Mouse (Mus musculus) heart, embryonic 14.5 days (tissue): ENCODE data around the gene Ngef. TPM values are rescaled to one million over a fixed set of nuclear protein-coding genes. Genes with fewer than 3 reads are reported as not detected.

ENCODE experiments used
- ATAC-seq: fragments of 200-750 bp; cut with Nextera tagmentation; 2 replicates; pipeline ENCODE4 v1.8.0; 2017; ENCODE audit warnings: low read depth, moderate TSS enrichment; ENCODE audit not compliant: insufficient number of reproducible peaks, insufficient read depth, low FRiP score
- H3K27ac ChIP-seq, 2 experiments: fragments of 200-500 bp in 1 of 2; fragments of 300-500 bp in 1 of 2; sonication (generic) in 1 of 2; replicated peaks in 1 of 2; 2 replicates each; pipeline ENCODE4 v1.5.1; 2012 to 2014; ENCODE audit warnings: low read depth in 2 of 2, low read length in 2 of 2, control low read depth in 1 of 2, mild to moderate bottlenecking in 1 of 2, mixed read lengths in 1 of 2; ENCODE audit not compliant: control insufficient read depth in 1 of 2, insufficient read depth in 1 of 2
- H3K27me3 ChIP-seq: fragments of 300-500 bp; sonication (generic); 2 replicates; pipeline ENCODE4 v1.6.1; 2014; ENCODE audit warnings: mild to moderate bottlenecking, low read length, control low read depth; ENCODE audit not compliant: control insufficient read depth, insufficient read depth
- H3K36me3 ChIP-seq: fragments of 300-500 bp; sonication (generic); 2 replicates; pipeline ENCODE4 v1.6.1; 2014; ENCODE audit warnings: mild to moderate bottlenecking, control low read depth, low read length, mixed read lengths; ENCODE audit not compliant: control insufficient read depth, insufficient read depth
- H3K4me1 ChIP-seq, 2 experiments: fragments of 200-500 bp in 1 of 2; fragments of 300-500 bp in 1 of 2; sonication (generic) in 1 of 2; 2 replicates each; pipeline ENCODE4 v1.6.1; 2012 to 2014; ENCODE audit warnings: low read length in 2 of 2, control low read depth in 1 of 2, mixed read lengths in 1 of 2; ENCODE audit not compliant: control insufficient read depth in 2 of 2, insufficient read depth in 2 of 2
- H3K4me2 ChIP-seq: fragments of 300-500 bp; sonication (generic); 2 replicates; pipeline ENCODE4 v1.6.1; 2014; ENCODE audit warnings: mild to moderate bottlenecking, low read length
- H3K4me3 ChIP-seq, 2 experiments: fragments of 200-500 bp in 1 of 2; fragments of 300-500 bp in 1 of 2; sonication (generic) in 1 of 2; 2 replicates each; pipeline ENCODE4 v1.5.1; 2012 to 2014; ENCODE audit warnings: low read length in 2 of 2, mild to moderate bottlenecking in 2 of 2, control low read depth in 1 of 2, low read depth in 1 of 2, moderate library complexity in 1 of 2; ENCODE audit not compliant: control insufficient read depth in 1 of 2, insufficient read depth in 1 of 2
- H3K9ac ChIP-seq: fragments of 300-500 bp; sonication (generic); 2 replicates; pipeline ENCODE4 v1.6.1; 2014; ENCODE audit warnings: mild to moderate bottlenecking, low read length
- H3K9me3 ChIP-seq: fragments of 300-500 bp; sonication (generic); 2 replicates; pipeline ENCODE4 v1.6.1; 2016; ENCODE audit warnings: low read length, control low read depth; ENCODE audit not compliant: control insufficient read depth
- WGBS: fragments of 180-500 bp; shearing (Covaris S2); extraction: QIAGEN DNeasy Blood & Tissue Kit; methylation state at CpG from one replicate; pipeline ENCODE4 v1.1.7; 2014; 5-methylcytosine and 5-hydroxymethylcytosine counted together
- polyA plus RNA-seq: library from polyadenylated mRNA; unstranded; fragments of >200 nt; fragmentation: Nextera tagmentation; extraction: Ambion mirVana; gene quantifications from 2 replicates; pipeline ENCODE4 v1.2.1, GENCODE M21; 2014

Gene Ngef
- polyA plus RNA-seq, 1 experiment from 2014 or later = 0.46 TPM

GRCm38 (mm10) chr1:87562967-87563366 lies 10.7 kb downstream of the Ngef start:
- Histone ChIP-seq H3K4me2 (no peak overlapping the region), H3K9ac (no peak overlapping the region), H3K4me1 (no peaks in the 10 kb centered on the region), H3K27ac (no peak overlapping the region), H3K9me3 (no peaks in the 10 kb centered on the region), H3K36me3 (no peaks in the 10 kb centered on the region), H3K27me3 (peaks cover 6% of the 10 kb centered on the region; the same call in 1 of the 2 replicates), H3K4me3 (no peak overlapping the region)
- WGBS = 81% methylated on average over 3 of the region's 3 CpGs
- ATAC-seq = no peak

- no peak overlapping the region for H3K4me3 ChIP-seq
- no peak overlapping the region for H3K4me2 ChIP-seq
- 62% methylated on average over 1 of the region's 1 CpGs for WGBS
- no peaks in the 10 kb centered on the region for H3K4me1 ChIP-seq
- no peak for ATAC-seq
- no peaks in the 10 kb centered on the region for H3K27me3 ChIP-seq
- no peak overlapping the region for H3K27ac ChIP-seq
- no peaks in the 10 kb centered on the region for H3K9me3 ChIP-seq
- no peak overlapping the region for H3K9ac ChIP-seq
- H3K36me3 ChIP-seq = no peaks in the 10 kb centered on the region
Measured at GRCm38 (mm10) chr1:87553586-87553985, 20.1 kb downstream of the Ngef start.

DNA sequence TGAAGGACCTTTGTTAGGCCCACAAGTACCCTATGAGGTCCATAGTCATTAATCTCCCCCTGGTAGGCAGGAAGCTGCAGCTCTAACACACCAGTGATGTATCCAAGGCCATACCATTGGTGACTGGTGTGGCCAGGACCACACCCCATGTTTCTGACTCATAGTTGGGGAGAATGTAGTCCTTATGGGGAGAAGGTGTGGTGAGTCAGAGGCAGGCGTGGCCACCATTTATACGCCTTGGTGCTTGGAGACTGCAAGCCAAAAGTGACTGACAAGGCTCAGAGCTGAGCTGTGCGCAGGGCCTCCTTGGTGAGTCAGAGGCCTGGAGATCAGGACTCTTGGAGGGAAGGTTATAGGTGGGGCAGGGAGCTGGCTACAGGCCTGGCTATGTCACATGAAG lies 22.7 kb downstream of the Ngef start:
- no peak overlapping the region for H3K9ac ChIP-seq
- no peaks in the 10 kb centered on the region for H3K36me3 ChIP-seq
- ATAC-seq = no peak
- H3K4me2 ChIP-seq = no peak overlapping the region
- H3K4me3 ChIP-seq = no peak overlapping the region
- 89% methylated on average over 3 of the region's 3 CpGs for WGBS
- H3K4me1 ChIP-seq = no peaks in the 10 kb centered on the region
- no peaks in the 10 kb centered on the region for H3K9me3 ChIP-seq
- no peak overlapping the region for H3K27ac ChIP-seq
- no peaks in the 10 kb centered on the region for H3K27me3 ChIP-seq

DNA sequence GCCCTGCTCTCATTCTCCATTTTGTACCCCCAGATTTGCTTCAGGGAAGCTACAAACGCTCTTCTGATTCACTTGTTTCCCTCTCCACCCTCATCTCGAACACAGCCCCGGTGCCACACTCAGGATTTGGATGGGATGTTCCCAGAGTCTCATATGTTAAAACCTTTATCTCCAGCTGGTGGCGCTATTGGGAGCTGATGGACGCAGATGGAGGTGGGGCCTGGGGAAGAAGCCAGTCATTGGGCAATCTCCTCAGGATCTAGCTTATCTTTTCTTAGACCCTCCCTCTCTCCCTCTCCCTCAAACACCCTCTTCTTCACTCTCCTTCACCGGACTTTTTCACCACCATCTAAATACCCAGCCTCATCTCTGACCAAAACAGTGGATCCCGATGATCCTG lies 32.1 kb downstream of the Ngef start:
- no peaks in the 10 kb centered on the region for H3K36me3 ChIP-seq
- no peak overlapping the region for H3K4me3 ChIP-seq
- 28% methylated on average over 7 of the region's 7 CpGs for WGBS
- H3K4me2 ChIP-seq = no peak overlapping the region
- no peak for ATAC-seq
- H3K9ac ChIP-seq = no peak overlapping the region
- no peaks in the 10 kb centered on the region for H3K27me3 ChIP-seq
- H3K27ac ChIP-seq = no peak overlapping the region
- no peaks in the 10 kb centered on the region for H3K9me3 ChIP-seq
- no peaks in the 10 kb centered on the region for H3K4me1 ChIP-seq

DNA sequence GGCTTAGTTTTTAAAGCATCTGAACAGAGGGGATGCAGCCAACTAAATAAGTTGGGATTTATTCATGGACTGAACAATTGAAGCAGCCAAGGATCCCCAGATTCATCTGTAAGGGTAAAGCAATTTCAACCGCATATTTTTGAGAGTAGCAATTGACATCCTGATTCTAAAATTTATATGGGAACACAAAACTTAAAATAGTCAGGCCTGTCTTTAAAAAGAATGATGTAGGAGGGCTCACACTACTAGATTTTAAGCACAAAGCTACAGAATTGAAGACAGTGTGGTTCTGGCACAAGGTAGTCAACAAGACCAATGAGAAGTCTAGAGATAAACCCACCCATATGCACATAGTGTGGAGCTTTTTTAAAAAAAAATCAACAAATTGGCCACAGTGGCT lies 36.7 kb downstream of the Ngef start:
- Histone ChIP-seq H3K4me1 (no peaks in the 10 kb centered on the region), H3K27me3 (no peaks in the 10 kb centered on the region), H3K27ac (no peak overlapping the region), H3K36me3 (no peaks in the 10 kb centered on the region), H3K4me2 (no peak overlapping the region), H3K9me3 (no peaks in the 10 kb centered on the region), H3K4me3 (no peak overlapping the region), H3K9ac (no peak overlapping the region)
- no peak for ATAC-seq
- WGBS = 88% methylated on average over 1 of the region's 1 CpGs

DNA sequence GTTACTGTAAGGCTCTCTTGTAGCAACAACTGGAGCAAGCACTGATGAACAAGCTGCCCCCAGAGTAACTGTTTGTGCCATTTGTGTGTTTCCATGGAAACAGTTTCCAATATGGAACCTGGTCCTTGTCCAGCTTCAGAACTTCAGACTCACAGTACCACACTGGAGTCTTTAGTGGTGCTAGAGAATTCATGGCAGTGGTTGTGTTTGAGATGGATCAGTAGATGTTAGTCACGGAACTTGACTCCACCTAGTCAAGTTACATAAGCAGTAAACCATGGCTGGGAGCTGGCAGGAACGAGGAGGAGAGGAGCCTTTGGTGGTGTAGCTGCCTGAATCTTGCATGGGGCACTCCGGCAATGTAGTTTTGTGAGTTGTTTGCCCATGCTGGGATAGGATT lies 39.6 kb downstream of the Ngef start:
- Histone ChIP-seq H3K4me2 (no peak overlapping the region), H3K27me3 (no peaks in the 10 kb centered on the region), H3K9me3 (no peaks in the 10 kb centered on the region), H3K27ac (no peak overlapping the region), H3K36me3 (no peaks in the 10 kb centered on the region), H3K4me1 (no peaks in the 10 kb centered on the region), H3K4me3 (no peak overlapping the region), H3K9ac (no peak overlapping the region)
- 70% methylated on average over 3 of the region's 3 CpGs for WGBS
- ATAC-seq = no peak

- H3K4me3 ChIP-seq = no peak overlapping the region
- no peak overlapping the region for H3K27ac ChIP-seq
- H3K9ac ChIP-seq = no peak overlapping the region
- H3K36me3 ChIP-seq = no peaks in the 10 kb centered on the region
- H3K4me2 ChIP-seq = no peak overlapping the region
- no peak for ATAC-seq
- no peaks in the 10 kb centered on the region for H3K9me3 ChIP-seq
- 73% methylated on average over 4 of the region's 4 CpGs for WGBS
- H3K4me1 ChIP-seq = no peaks in the 10 kb centered on the region
- no peaks in the 10 kb centered on the region for H3K27me3 ChIP-seq
Measured at GRCm38 (mm10) chr1:87532346-87532745, 41.3 kb downstream of the Ngef start.

DNA sequence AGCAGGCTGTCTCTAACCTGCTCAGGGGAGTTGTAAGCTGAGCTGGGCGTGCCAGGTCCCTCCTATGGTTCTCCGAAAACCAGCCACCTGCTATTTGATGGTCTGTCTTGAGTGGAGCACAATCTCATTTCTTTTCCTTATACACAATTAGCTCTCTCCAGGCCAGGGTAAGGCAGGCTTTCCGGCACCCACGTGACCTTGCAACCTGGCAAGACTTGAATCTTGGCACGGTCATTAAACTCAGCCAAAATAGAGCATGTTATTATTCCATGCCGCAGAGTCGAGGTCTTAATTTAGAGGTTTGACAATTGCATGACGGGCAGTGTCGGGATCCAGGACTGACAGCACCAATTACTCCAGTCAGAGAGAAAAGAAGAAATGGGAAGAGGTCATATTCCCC lies 46.5 kb downstream of the Ngef start:
- no peak overlapping the region for H3K4me3 ChIP-seq
- H3K36me3 ChIP-seq = no peaks in the 10 kb centered on the region
- no peak overlapping the region for H3K4me2 ChIP-seq
- ATAC-seq = no peak
- no peaks in the 10 kb centered on the region for H3K4me1 ChIP-seq
- no peaks in the 10 kb centered on the region for H3K9me3 ChIP-seq
- WGBS = 85% methylated on average over 9 of the region's 9 CpGs
- no peak overlapping the region for H3K27ac ChIP-seq
- H3K9ac ChIP-seq = no peak overlapping the region
- no peaks in the 10 kb centered on the region for H3K27me3 ChIP-seq
